Mouse (Mus musculus) heart, embryonic 14.5 days (tissue): Measurements from ENCODE around the gene Ptcd2. TPM values are rescaled to one million over a fixed set of nuclear protein-coding genes. Genes with fewer than 3 reads are reported as not detected.

Experiments
- ATAC-seq: fragments of 200-750 bp; cut with Nextera tagmentation; 2 replicates; pipeline ENCODE4 v1.8.0; 2017; ENCODE audit warnings: low read depth, moderate TSS enrichment; ENCODE audit not compliant: insufficient number of reproducible peaks, insufficient read depth, low FRiP score
- H3K27ac ChIP-seq, 2 experiments: fragments of 200-500 bp in 1 of 2; fragments of 300-500 bp in 1 of 2; sonication (generic) in 1 of 2; replicated peaks in 1 of 2; 2 replicates each; pipeline ENCODE4 v1.5.1; 2012 to 2014; ENCODE audit warnings: low read depth in 2 of 2, low read length in 2 of 2, control low read depth in 1 of 2, mild to moderate bottlenecking in 1 of 2, mixed read lengths in 1 of 2; ENCODE audit not compliant: control insufficient read depth in 1 of 2, insufficient read depth in 1 of 2
- H3K27me3 ChIP-seq: fragments of 300-500 bp; sonication (generic); 2 replicates; pipeline ENCODE4 v1.6.1; 2014; ENCODE audit warnings: mild to moderate bottlenecking, low read length, control low read depth; ENCODE audit not compliant: control insufficient read depth, insufficient read depth
- H3K36me3 ChIP-seq: fragments of 300-500 bp; sonication (generic); 2 replicates; pipeline ENCODE4 v1.6.1; 2014; ENCODE audit warnings: mild to moderate bottlenecking, control low read depth, low read length, mixed read lengths; ENCODE audit not compliant: control insufficient read depth, insufficient read depth
- H3K4me1 ChIP-seq, 2 experiments: fragments of 200-500 bp in 1 of 2; fragments of 300-500 bp in 1 of 2; sonication (generic) in 1 of 2; 2 replicates each; pipeline ENCODE4 v1.6.1; 2012 to 2014; ENCODE audit warnings: low read length in 2 of 2, control low read depth in 1 of 2, mixed read lengths in 1 of 2; ENCODE audit not compliant: control insufficient read depth in 2 of 2, insufficient read depth in 2 of 2
- H3K4me2 ChIP-seq: fragments of 300-500 bp; sonication (generic); 2 replicates; pipeline ENCODE4 v1.6.1; 2014; ENCODE audit warnings: mild to moderate bottlenecking, low read length
- H3K4me3 ChIP-seq, 2 experiments: fragments of 200-500 bp in 1 of 2; fragments of 300-500 bp in 1 of 2; sonication (generic) in 1 of 2; 2 replicates each; pipeline ENCODE4 v1.5.1; 2012 to 2014; ENCODE audit warnings: low read length in 2 of 2, mild to moderate bottlenecking in 2 of 2, control low read depth in 1 of 2, low read depth in 1 of 2, moderate library complexity in 1 of 2; ENCODE audit not compliant: control insufficient read depth in 1 of 2, insufficient read depth in 1 of 2
- H3K9ac ChIP-seq: fragments of 300-500 bp; sonication (generic); 2 replicates; pipeline ENCODE4 v1.6.1; 2014; ENCODE audit warnings: mild to moderate bottlenecking, low read length
- H3K9me3 ChIP-seq: fragments of 300-500 bp; sonication (generic); 2 replicates; pipeline ENCODE4 v1.6.1; 2016; ENCODE audit warnings: low read length, control low read depth; ENCODE audit not compliant: control insufficient read depth
- WGBS: fragments of 180-500 bp; shearing (Covaris S2); extraction: QIAGEN DNeasy Blood & Tissue Kit; methylation state at CpG from one replicate; pipeline ENCODE4 v1.1.7; 2014; 5-methylcytosine and 5-hydroxymethylcytosine counted together
- polyA plus RNA-seq: library from polyadenylated mRNA; unstranded; fragments of >200 nt; fragmentation: Nextera tagmentation; extraction: Ambion mirVana; gene quantifications from 2 replicates; pipeline ENCODE4 v1.2.1, GENCODE M21; 2014

Gene Ptcd2
- polyA plus RNA-seq, 1 experiment from 2014 or later: 73.0 TPM

DNA sequence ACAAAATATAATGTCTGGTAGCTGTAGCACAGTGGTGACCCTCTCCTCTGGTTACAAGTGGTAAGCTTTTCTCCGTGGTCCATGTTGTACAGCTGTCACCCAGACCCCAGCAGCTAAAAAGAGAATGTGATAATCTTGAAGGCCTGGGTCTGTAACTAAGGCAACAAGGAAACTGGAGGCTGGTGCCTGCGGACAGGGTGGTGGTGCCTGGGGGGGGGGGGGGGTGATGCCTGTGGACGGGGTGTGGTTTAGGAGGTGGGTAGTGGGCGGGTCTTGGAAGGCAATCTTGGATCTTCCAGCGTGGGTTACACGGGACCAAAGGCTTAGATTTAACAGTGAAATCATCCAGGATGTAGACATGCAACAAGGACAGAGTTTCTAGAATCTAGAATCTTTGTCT, 37.9 kb upstream of the Ptcd2 start:
- 32% methylated on average over 6 of the region's 6 CpGs for WGBS
- no peak for ATAC-seq
- no peak overlapping the region for H3K4me3 ChIP-seq
- H3K27me3 ChIP-seq: no peaks in the 10 kb centered on the region
- H3K9me3 ChIP-seq: no peaks in the 10 kb centered on the region
- no peak overlapping the region for H3K27ac ChIP-seq
- no peaks in the 10 kb centered on the region for H3K4me1 ChIP-seq
- no peak overlapping the region for H3K9ac ChIP-seq
- peaks cover 11% of the 10 kb centered on the region; the same call in 1 of the 2 replicates for H3K36me3 ChIP-seq
- no peak overlapping the region for H3K4me2 ChIP-seq

DNA sequence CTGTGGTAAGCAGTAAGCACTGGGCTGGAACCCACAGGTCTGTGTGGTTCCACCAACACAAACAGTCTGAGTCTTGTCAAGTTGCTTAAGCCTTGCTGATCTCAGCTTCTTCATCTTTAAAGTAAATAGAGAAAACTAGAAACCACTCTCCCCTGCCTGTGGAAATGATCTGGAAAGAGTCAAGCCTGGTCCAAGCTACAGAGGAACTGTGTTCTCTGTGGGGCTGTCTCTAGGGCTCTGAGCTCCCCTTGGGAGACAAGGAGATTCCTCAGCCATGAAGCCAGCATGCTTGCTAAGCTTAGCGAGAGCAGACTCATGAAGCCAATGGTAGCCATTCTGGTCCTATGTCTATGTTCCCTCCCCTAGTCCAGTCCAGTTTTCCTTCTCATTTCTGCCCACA, 33.7 kb upstream of the Ptcd2 start:
- WGBS: 85% methylated on average over 1 of the region's 1 CpGs
- Histone ChIP-seq H3K36me3 (peaks cover 14% of the 10 kb centered on the region; the same call in 1 of the 2 replicates), H3K27me3 (no peaks in the 10 kb centered on the region), H3K9me3 (no peaks in the 10 kb centered on the region), H3K4me3 (no peak overlapping the region), H3K27ac (no peak overlapping the region), H3K4me1 (no peaks in the 10 kb centered on the region), H3K9ac (no peak overlapping the region), H3K4me2 (no peak overlapping the region)
- no peak for ATAC-seq

DNA sequence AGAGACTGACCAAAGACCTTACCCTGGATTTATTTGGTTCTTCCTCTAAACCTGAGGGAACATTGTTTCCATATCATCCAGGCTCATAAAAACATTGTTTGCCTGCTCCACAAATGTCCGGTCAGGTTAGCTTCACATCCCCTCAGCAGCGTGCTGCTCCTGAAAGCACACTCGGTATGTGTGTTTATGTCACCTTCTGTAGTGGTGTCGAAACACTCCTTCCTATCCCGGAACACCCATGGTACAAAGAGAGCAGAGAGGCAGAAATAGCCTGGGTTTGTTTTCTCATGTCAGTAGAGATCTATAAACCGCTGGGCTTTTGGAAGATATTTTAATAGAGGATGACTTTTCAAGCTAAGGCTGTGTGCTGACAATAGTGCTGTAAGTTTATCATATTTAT, 32.5 kb upstream of the Ptcd2 start:
- H3K4me3 ChIP-seq: no peak overlapping the region
- no peaks in the 10 kb centered on the region for H3K4me1 ChIP-seq
- no peak overlapping the region for H3K27ac ChIP-seq
- H3K9ac ChIP-seq: no peak overlapping the region
- H3K36me3 ChIP-seq: peaks cover 15% of the 10 kb centered on the region; the same call in 1 of the 2 replicates
- H3K9me3 ChIP-seq: no peaks in the 10 kb centered on the region
- 64% methylated on average over 6 of the region's 6 CpGs for WGBS
- ATAC-seq: no peak
- H3K27me3 ChIP-seq: no peaks in the 10 kb centered on the region
- H3K4me2 ChIP-seq: no peak overlapping the region

DNA sequence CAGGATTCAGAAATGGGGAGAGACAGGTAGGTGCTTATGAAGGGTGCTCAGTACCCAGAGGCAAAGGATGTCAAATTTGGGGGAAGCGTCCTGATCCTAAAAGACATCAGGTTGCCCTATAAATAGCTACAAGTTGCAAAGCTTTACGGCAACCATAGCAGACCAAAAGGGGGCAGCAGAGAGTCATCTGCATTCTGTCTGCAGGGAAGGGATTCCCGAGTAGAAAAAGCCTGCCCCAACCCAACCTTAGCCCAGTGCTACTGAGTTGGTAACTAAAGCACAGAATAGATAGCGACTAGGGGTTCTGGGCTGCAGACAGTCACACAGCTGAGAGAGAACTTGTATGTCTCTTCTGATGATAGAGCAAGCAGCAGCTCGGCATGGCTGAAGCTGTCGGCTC, 31.0 kb upstream of the Ptcd2 start:
- no peak overlapping the region for H3K4me2 ChIP-seq
- no peak overlapping the region for H3K9ac ChIP-seq
- no peaks in the 10 kb centered on the region for H3K27me3 ChIP-seq
- no peak overlapping the region for H3K27ac ChIP-seq
- peaks cover 8% of the 10 kb centered on the region; the same call in 1 of the 2 replicates for H3K36me3 ChIP-seq
- H3K4me3 ChIP-seq: no peak overlapping the region
- no peak for ATAC-seq
- WGBS: 27% methylated on average over 6 of the region's 6 CpGs
- H3K4me1 ChIP-seq: no peaks in the 10 kb centered on the region
- no peaks in the 10 kb centered on the region for H3K9me3 ChIP-seq

DNA sequence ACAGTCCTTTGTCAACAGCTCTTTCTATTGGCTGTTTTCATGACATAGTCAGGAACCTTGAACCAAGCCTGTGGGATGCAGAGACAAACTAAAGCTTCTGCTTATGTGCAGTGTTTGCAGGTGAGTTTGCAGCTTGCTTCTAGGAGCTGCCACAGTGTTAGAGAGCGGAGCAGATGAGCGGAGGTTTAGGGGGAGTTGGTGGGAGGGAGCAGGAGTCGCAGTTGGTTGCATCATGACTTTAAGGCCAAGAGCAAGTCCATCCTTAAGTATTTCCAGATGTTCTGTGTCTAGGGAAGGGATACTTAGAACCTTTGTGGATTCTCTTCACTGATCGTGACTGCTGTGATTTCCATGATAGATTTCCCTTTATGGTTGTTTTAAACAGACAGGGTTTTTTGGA, 29.7 kb upstream of the Ptcd2 start:
- Histone ChIP-seq H3K9ac (no peak overlapping the region), H3K4me2 (no peak overlapping the region), H3K36me3 (0 out of 2 replicates have a peak, but pooled peaks cover 8% of the 10 kb centered on the region), H3K4me3 (no peak overlapping the region), H3K27ac (no peak overlapping the region), H3K27me3 (no peaks in the 10 kb centered on the region), H3K9me3 (no peaks in the 10 kb centered on the region), H3K4me1 (peaks cover 0 to under 1% of the 10 kb centered on the region in 2 experiments; a peak in 2 of 4 replicates)
- no peak for ATAC-seq
- 79% methylated on average over 4 of the region's 4 CpGs for WGBS

DNA sequence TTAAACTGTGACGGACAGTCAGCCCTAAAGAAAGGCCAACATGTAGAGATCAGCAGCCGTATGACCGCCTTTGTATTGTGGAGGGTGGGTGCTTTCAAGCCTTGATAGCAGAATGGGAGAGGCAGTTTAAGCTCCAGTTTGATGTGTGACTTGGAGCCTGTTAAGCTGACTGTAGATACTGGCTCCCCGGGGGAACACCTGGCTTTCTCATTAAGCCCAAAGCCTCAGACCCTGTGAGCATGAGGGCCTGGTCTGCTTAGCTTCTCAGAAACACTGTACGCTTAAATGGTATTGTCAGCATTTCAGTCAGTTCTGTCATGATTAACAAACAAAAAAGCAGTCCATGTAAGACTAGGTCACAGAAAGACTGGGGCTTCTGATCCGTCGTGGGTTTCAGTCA, 29.2 kb upstream of the Ptcd2 start:
- Histone ChIP-seq H3K9me3 (no peaks in the 10 kb centered on the region), H3K4me1 (peaks cover 0 to 5% of the 10 kb centered on the region in 2 experiments; a peak in 2 of 4 replicates), H3K9ac (no peak overlapping the region), H3K36me3 (0 out of 2 replicates have a peak, but pooled peaks cover 8% of the 10 kb centered on the region), H3K27me3 (no peaks in the 10 kb centered on the region), H3K4me2 (no peak overlapping the region), H3K27ac (no peak overlapping the region), H3K4me3 (no peak overlapping the region)
- ATAC-seq: no peak
- WGBS: 80% methylated on average over 7 of the region's 7 CpGs

DNA sequence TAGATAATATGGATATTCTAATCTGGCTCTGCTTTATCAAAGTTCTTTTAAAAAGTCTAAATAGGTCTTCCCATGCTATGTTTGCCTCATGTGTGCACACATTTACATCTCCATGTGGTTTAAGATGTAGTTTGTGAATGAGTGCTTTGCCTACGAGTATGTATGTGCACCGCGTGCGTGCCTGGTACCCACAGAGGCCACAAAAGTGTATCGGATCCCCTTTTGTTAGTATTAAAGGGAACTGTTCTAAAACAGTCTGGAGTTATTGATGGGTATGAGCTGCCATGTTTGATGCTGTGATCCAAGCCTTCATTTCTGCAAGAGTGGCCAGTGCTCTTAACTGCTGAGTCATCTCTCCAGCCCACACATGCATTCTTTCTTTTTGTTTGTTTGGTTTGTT, 26.8 kb upstream of the Ptcd2 start:
- Histone ChIP-seq H3K27me3 (no peaks in the 10 kb centered on the region), H3K9ac (no peak overlapping the region), H3K4me3 (no peak overlapping the region), H3K27ac (no peak overlapping the region), H3K9me3 (no peaks in the 10 kb centered on the region), H3K4me2 (no peak overlapping the region), H3K36me3 (peaks cover 16% of the 10 kb centered on the region), H3K4me1 (peaks cover 6 to 21% of the 10 kb centered on the region in 2 experiments)
- no peak for ATAC-seq
- 93% methylated on average over 5 of the region's 5 CpGs for WGBS

DNA sequence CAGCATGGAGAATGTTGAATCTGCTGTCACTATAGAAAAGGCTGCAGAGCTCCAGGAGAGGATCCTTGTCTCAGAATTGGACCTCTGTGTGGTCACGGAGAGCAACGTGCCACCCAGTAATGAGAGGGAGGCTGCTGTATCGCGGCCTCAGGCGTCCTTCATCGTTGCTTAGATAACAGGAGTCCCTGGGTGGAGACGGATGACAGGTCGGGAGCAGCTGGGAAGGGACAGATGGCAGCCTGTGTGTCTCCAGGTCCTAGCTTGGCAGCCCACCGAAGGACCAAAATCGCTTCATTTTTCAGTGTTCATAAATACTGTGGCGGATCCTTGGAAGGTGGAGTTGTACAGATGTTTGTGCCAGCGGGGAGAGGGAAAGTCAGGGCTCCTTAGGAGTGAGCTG, 24.6 kb upstream of the Ptcd2 start:
- no peak overlapping the region for H3K27ac ChIP-seq
- H3K9me3 ChIP-seq: no peaks in the 10 kb centered on the region
- 48% methylated on average over 12 of the region's 12 CpGs for WGBS
- no peak overlapping the region for H3K4me2 ChIP-seq
- H3K27me3 ChIP-seq: no peaks in the 10 kb centered on the region
- peaks cover 7 to 23% of the 10 kb centered on the region in 2 experiments for H3K4me1 ChIP-seq
- H3K36me3 ChIP-seq: peaks cover 30% of the 10 kb centered on the region
- H3K9ac ChIP-seq: no peak overlapping the region
- no peak overlapping the region for H3K4me3 ChIP-seq
- no peak for ATAC-seq
